Mouse (Mus musculus) midbrain, embryonic 10.5 days (tissue): ENCODE results near the gene Uqcrq. TPM values are rescaled to one million over a fixed set of nuclear protein-coding genes. Genes with fewer than 3 reads are reported as not detected.

Experiments used
- DNase-seq: peaks from one replicate; pipeline ENCODE4 v3.0.0-alpha.2; 2017; ENCODE audit warnings: low spot score
- H3K27ac ChIP-seq: fragments of 300-500 bp; sonication (generic); replicated peaks from 2 replicates; pipeline ENCODE4 v1.5.1; 2016; ENCODE audit warnings: mild to moderate bottlenecking
- H3K27me3 ChIP-seq: fragments of 300-500 bp; sonication (generic); 2 replicates; pipeline ENCODE4 v1.6.1; 2016; ENCODE audit warnings: low read depth, mild to moderate bottlenecking; ENCODE audit not compliant: poor library complexity, severe bottlenecking
- H3K36me3 ChIP-seq: fragments of 300-500 bp; sonication (generic); 2 replicates; pipeline ENCODE4 v1.6.1; 2016; ENCODE audit warnings: mild to moderate bottlenecking, moderate library complexity
- H3K4me1 ChIP-seq: fragments of 300-500 bp; sonication (generic); 2 replicates; pipeline ENCODE4 v1.6.1; 2016
- H3K4me3 ChIP-seq: fragments of 300-500 bp; sonication (generic); 2 replicates; pipeline ENCODE4 v1.5.1; 2016; ENCODE audit warnings: mild to moderate bottlenecking, moderate library complexity
- H3K9me3 ChIP-seq: fragments of 300-500 bp; sonication (generic); replicated peaks from 2 replicates; pipeline ENCODE4 v1.6.1; 2016; ENCODE audit warnings: mild to moderate bottlenecking
- WGBS: fragments of 180-500 bp; shearing (Covaris S2); methylation state at CpG from one replicate; pipeline ENCODE4 v1.1.7; 2016; 5-methylcytosine and 5-hydroxymethylcytosine counted together
- polyA plus RNA-seq: library from polyadenylated mRNA; unstranded; fragments of >200 nt; fragmentation: Nextera tagmentation; extraction: Ambion mirVana; gene quantifications from 2 replicates; pipeline ENCODE4 v1.2.1, GENCODE M21; 2016

The Uqcrq gene
- polyA plus RNA-seq, 1 experiment from 2014 or later, result 602 TPM

- Histone ChIP-seq H3K4me1 (peaks cover 11% of the 10 kb centered on the region), H3K36me3 (peaks cover 35% of the 10 kb centered on the region), H3K27me3 (no peaks in the 10 kb centered on the region), H3K9me3 (no peaks in the 10 kb centered on the region), H3K27ac (no peak overlapping the region), H3K4me3 (no peak overlapping the region)
- WGBS, result 85% methylated on average over 6 of the region's 6 CpGs
- DNase-seq, result no peak
Measured at GRCm38 (mm10) chr11:53425711-53426255, 4.8 kb downstream of the Uqcrq start.

- 87% methylated on average over 3 of the region's 3 CpGs for WGBS
- no peaks in the 10 kb centered on the region for H3K9me3 ChIP-seq
- peaks cover 40% of the 10 kb centered on the region for H3K36me3 ChIP-seq
- H3K4me3 ChIP-seq, result no peak overlapping the region
- H3K27me3 ChIP-seq, result no peaks in the 10 kb centered on the region
- DNase-seq, result no peak
- H3K27ac ChIP-seq, result no peak overlapping the region
- peaks cover 11% of the 10 kb centered on the region for H3K4me1 ChIP-seq
Measured at GRCm38 (mm10) chr11:53425251-53425650, 5.4 kb downstream of the Uqcrq start.

GRCm38 (mm10) chr11:53424826-53425225 is 5.8 kb downstream of the Uqcrq start:
- DNase-seq, result no peak
- Histone ChIP-seq H3K9me3 (no peaks in the 10 kb centered on the region), H3K36me3 (peaks cover 45% of the 10 kb centered on the region), H3K27me3 (no peaks in the 10 kb centered on the region), H3K27ac (no peak overlapping the region), H3K4me3 (no peak overlapping the region), H3K4me1 (peaks cover 8% of the 10 kb centered on the region)
- 91% methylated on average over 2 of the region's 2 CpGs for WGBS

- no peak for DNase-seq
- WGBS, result 88% methylated on average over 4 of the region's 4 CpGs
Measured at GRCm38 (mm10) chr11:53423036-53423435, 7.6 kb downstream of the Uqcrq start, which contains the start of gene Leap2. TSS of gene Leap2 (minus strand) at chr11:53423170.

GRCm38 (mm10) chr11:53418048-53418447 is 12.6 kb downstream of the Uqcrq start:
- Histone ChIP-seq H3K27ac (no peak overlapping the region), H3K9me3 (no peaks in the 10 kb centered on the region), H3K27me3 (no peaks in the 10 kb centered on the region), H3K36me3 (peaks cover 88% of the 10 kb centered on the region), H3K4me1 (no peaks in the 10 kb centered on the region), H3K4me3 (no peak overlapping the region)
- no peak for DNase-seq

More at GRCm38 (mm10) chr11:53423036-53423435, 7.6 kb downstream of the Uqcrq start, which contains the start of gene Leap2:
- H3K27me3 ChIP-seq, result no peaks in the 10 kb centered on the region
- no peak within 1 kb of the TSS for H3K27ac ChIP-seq
- no peak within 1 kb of the TSS for H3K4me3 ChIP-seq
- peaks cover 47% of the 10 kb centered on the region for H3K36me3 ChIP-seq
- no peaks in the 10 kb centered on the region for H3K9me3 ChIP-seq
- H3K4me1 ChIP-seq, result no peaks in the 10 kb centered on the region

GRCm38 (mm10) chr11:53413871-53414270 is 16.8 kb downstream of the Uqcrq start:
- WGBS, result 94% methylated on average over 4 of the region's 4 CpGs
- Histone ChIP-seq H3K27me3 (no peaks in the 10 kb centered on the region), H3K4me1 (no peaks in the 10 kb centered on the region), H3K9me3 (no peaks in the 10 kb centered on the region), H3K27ac (no peak overlapping the region), H3K36me3 (peaks cover 98% of the 10 kb centered on the region), H3K4me3 (no peak overlapping the region)
- DNase-seq, result no peak

GRCm38 (mm10) chr11:53411738-53412137 is 18.9 kb downstream of the Uqcrq start:
- Histone ChIP-seq H3K9me3 (no peaks in the 10 kb centered on the region), H3K4me1 (no peaks in the 10 kb centered on the region), H3K27me3 (no peaks in the 10 kb centered on the region), H3K27ac (no peak overlapping the region), H3K4me3 (no peak overlapping the region), H3K36me3 (peaks cover 98% of the 10 kb centered on the region)
- no peak for DNase-seq

- Histone ChIP-seq H3K27ac (no peak overlapping the region), H3K4me3 (no peak overlapping the region), H3K36me3 (peaks cover 97% of the 10 kb centered on the region), H3K4me1 (no peaks in the 10 kb centered on the region), H3K9me3 (no peaks in the 10 kb centered on the region), H3K27me3 (no peaks in the 10 kb centered on the region)
- DNase-seq, result no peak
- 100% methylated on average over 1 of the region's 1 CpGs for WGBS
Measured at GRCm38 (mm10) chr11:53403638-53404037, 27.0 kb downstream of the Uqcrq start.

GRCm38 (mm10) chr11:53393856-53394255 is 36.8 kb downstream of the Uqcrq start:
- no peaks in the 10 kb centered on the region for H3K9me3 ChIP-seq
- peaks cover 91% of the 10 kb centered on the region for H3K36me3 ChIP-seq
- WGBS, result 89% methylated on average over 1 of the region's 1 CpGs
- no peaks in the 10 kb centered on the region for H3K27me3 ChIP-seq
- H3K4me3 ChIP-seq, result no peak overlapping the region
- no peaks in the 10 kb centered on the region for H3K4me1 ChIP-seq
- no peak overlapping the region for H3K27ac ChIP-seq
- DNase-seq, result no peak

GRCm38 (mm10) chr11:53383758-53384428 is 46.7 kb downstream of the Uqcrq start:
- Histone ChIP-seq H3K36me3 (peaks cover 87% of the 10 kb centered on the region), H3K4me1 (no peaks in the 10 kb centered on the region), H3K27me3 (no peaks in the 10 kb centered on the region), H3K4me3 (no peak overlapping the region), H3K27ac (no peak overlapping the region), H3K9me3 (no peaks in the 10 kb centered on the region)
- no peak for DNase-seq
- WGBS, result 96% methylated on average over 2 of the region's 2 CpGs

GRCm38 (mm10) chr11:53378918-53379317 is 51.7 kb downstream of the Uqcrq start:
- no peaks in the 10 kb centered on the region for H3K9me3 ChIP-seq
- DNase-seq, result no peak
- no peaks in the 10 kb centered on the region for H3K27me3 ChIP-seq
- H3K36me3 ChIP-seq, result peaks cover 90% of the 10 kb centered on the region
- H3K4me3 ChIP-seq, result no peak overlapping the region
- WGBS, result 91% methylated on average over 1 of the region's 1 CpGs
- H3K4me1 ChIP-seq, result no peaks in the 10 kb centered on the region
- H3K27ac ChIP-seq, result no peak overlapping the region
